Mouse (Mus musculus): ENCODE data around the gene Fam13c. TPM values are rescaled to one million over a fixed set of nuclear protein-coding genes. Genes with fewer than 3 reads are reported as not detected.
A peak's percentile ranks its signal among the peaks of the same experiment; 100 is the strongest.

Gene Fam13c
- polyA plus RNA-seq, 1 experiment from 2014 or later, result 0.20 TPM

DNA sequence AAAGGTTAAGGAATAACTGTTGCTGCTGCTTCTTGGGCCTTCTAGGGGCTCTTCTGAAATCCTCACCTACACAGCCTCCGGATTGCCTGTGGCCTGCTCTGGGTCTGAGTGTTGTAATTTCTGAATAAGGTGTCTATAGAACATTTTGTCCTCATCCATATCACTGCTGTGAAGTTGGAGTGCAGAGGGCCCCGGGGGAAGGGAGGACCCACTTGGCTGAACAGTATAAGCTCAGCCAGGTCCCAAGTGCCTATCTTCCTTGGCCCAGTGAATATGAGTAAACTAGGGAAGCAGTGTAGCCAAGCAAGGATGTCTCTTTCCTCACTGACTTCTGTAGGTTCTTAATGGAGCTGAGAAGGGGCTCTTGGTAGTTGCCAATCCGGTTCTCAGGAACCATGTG lies 112.2 kb downstream of the Fam13c start:
- no peak for ATAC-seq (ENCODE audit: insufficient read depth)
- Histone ChIP-seq H3K4me2 (no peak overlapping the region), H3K4me3 (replicated peaks) (no peak overlapping the region), H3K27me3 (no peaks in the 10 kb centered on the region), H3K9ac (no peak overlapping the region), H3K4me1 (replicated peaks) (no peaks in the 10 kb centered on the region), H3K27ac (replicated peaks) (no peak overlapping the region), H3K36me3 (replicated peaks) (no peaks in the 10 kb centered on the region), H3K9me3 (replicated peaks) (no peaks in the 10 kb centered on the region)
- 61% methylated on average over 3 of the region's 3 CpGs for WGBS (ENCODE audit: insufficient replicate concordance)

- no peak for ATAC-seq (ENCODE audit: insufficient read depth)
- Histone ChIP-seq H3K9ac (no peak overlapping the region), H3K36me3 (replicated peaks) (no peaks in the 10 kb centered on the region), H3K4me2 (no peak overlapping the region), H3K27me3 (no peaks in the 10 kb centered on the region), H3K4me3 (replicated peaks) (no peak overlapping the region), H3K9me3 (replicated peaks) (no peaks in the 10 kb centered on the region), H3K27ac (replicated peaks) (no peak overlapping the region), H3K4me1 (replicated peaks) (no peaks in the 10 kb centered on the region)
- 19% methylated on average over 3 of the region's 3 CpGs for WGBS (ENCODE audit: insufficient replicate concordance)
Observed at GRCm38 (mm10) chr10:70563636-70564035, 123.4 kb downstream of the Fam13c start.

DNA sequence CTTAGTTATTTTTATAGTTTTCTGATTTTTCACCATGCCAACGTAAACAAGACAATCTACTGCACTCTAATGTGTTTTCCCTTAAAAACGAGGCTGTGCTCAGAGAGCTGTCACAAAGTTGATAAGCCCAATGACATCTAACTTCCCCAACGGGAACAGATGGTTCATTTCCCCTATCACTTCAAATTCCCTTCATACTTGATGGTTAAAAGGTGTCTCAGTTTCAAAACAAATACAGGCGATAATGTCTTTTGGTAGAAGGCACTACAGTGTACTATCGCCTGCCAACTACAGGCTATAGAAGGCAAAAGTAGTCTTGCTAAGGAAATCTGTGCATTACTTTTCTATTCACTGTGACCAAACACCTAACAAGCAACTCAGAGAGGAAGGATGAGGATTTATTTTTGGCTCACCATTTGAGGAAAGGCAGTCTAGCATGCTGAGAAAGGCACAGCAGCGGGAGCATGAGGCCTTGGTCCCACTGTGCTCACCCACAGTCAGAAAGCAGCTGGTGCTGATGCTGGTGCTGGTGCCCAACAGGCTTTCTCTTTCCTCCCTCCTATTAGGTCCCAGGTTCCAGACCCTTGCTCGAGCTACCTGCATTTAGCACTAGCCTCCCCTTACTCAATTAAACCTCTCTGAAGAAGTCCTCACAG lies 141.4 kb downstream of the Fam13c start:
- no peaks in the 10 kb centered on the region for H3K36me3 ChIP-seq (replicated peaks)

GRCm38 (mm10) chr10:70584171-70584570 lies 143.9 kb downstream of the Fam13c start:
- H3K4me3 ChIP-seq (replicated peaks), result no peak overlapping the region
- no peak for ATAC-seq (ENCODE audit: insufficient read depth)
- WGBS (ENCODE audit: insufficient replicate concordance), result 67% methylated on average over 1 of the region's 1 CpGs

More for the DNA sequence above, 141.4 kb downstream of the Fam13c start:
- WGBS (ENCODE audit: insufficient replicate concordance), result 38% methylated on average over 7 of the region's 7 CpGs
- Histone ChIP-seq H3K27ac (replicated peaks) (no peak overlapping the region), H3K9ac (no peak overlapping the region), H3K4me2 (no peak overlapping the region), H3K9me3 (replicated peaks) (no peaks in the 10 kb centered on the region), H3K4me1 (replicated peaks) (no peaks in the 10 kb centered on the region), H3K4me3 (replicated peaks) (no peak overlapping the region), H3K27me3 (no peaks in the 10 kb centered on the region)
- ATAC-seq (ENCODE audit: insufficient read depth), result no peak

GRCm38 (mm10) chr10:70586876-70587405 lies 146.7 kb downstream of the Fam13c start:
- WGBS (ENCODE audit: insufficient replicate concordance), result 47% methylated on average over 3 of the region's 3 CpGs

More at GRCm38 (mm10) chr10:70584171-70584570, 143.9 kb downstream of the Fam13c start:
- Histone ChIP-seq H3K4me1 (replicated peaks) (no peaks in the 10 kb centered on the region), H3K9me3 (replicated peaks) (no peaks in the 10 kb centered on the region), H3K27ac (replicated peaks) (no peak overlapping the region), H3K4me2 (no peak overlapping the region), H3K9ac (no peak overlapping the region), H3K27me3 (no peaks in the 10 kb centered on the region), H3K36me3 (replicated peaks) (no peaks in the 10 kb centered on the region)

DNA sequence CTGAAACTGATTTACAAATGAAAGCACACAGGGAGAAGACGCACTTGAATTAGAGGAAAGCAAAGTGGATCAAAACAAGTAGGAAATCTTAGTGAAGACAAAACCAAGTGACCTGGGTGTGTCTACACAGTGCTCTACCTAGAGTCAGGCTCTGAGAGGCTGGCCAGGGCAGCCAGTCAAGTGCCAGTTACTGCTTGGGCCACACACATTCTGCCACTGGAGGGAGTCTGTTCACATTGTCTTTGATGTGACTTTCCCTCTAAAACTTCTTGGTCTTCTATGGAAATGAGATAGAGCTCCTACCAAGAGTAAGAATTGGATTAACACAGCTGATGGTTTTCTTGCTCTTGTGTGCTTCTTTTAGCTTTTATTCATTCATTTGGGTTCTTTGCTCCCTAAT lies 153.7 kb downstream of the Fam13c start:
- Histone ChIP-seq H3K27ac (replicated peaks) (no peak overlapping the region), H3K9ac (no peak overlapping the region), H3K4me2 (no peak overlapping the region), H3K9me3 (replicated peaks) (no peaks in the 10 kb centered on the region), H3K36me3 (replicated peaks) (no peaks in the 10 kb centered on the region), H3K27me3 (peaks cover 15% of the 10 kb centered on the region), H3K4me3 (replicated peaks) (no peak overlapping the region), H3K4me1 (replicated peaks) (peaks cover 6% of the 10 kb centered on the region; the same call in 1 of the 2 replicates)
- no peak for ATAC-seq (ENCODE audit: insufficient read depth)
- 13% methylated on average over 1 of the region's 1 CpGs for WGBS (ENCODE audit: insufficient replicate concordance)

More at GRCm38 (mm10) chr10:70586876-70587405, 146.7 kb downstream of the Fam13c start:
- Histone ChIP-seq H3K27me3 (no peaks in the 10 kb centered on the region), H3K9ac (no peak overlapping the region), H3K4me1 (replicated peaks) (no peaks in the 10 kb centered on the region), H3K27ac (replicated peaks) (no peak overlapping the region), H3K36me3 (replicated peaks) (no peaks in the 10 kb centered on the region), H3K4me3 (replicated peaks) (no peak overlapping the region), H3K4me2 (no peak overlapping the region), H3K9me3 (replicated peaks) (no peaks in the 10 kb centered on the region)
- no peak for ATAC-seq (ENCODE audit: insufficient read depth)

- Histone ChIP-seq H3K9ac (no peak overlapping the region), H3K9me3 (replicated peaks) (no peaks in the 10 kb centered on the region), H3K4me3 (replicated peaks) (no peak overlapping the region), H3K4me1 (replicated peaks) (peaks cover 14% of the 10 kb centered on the region), H3K4me2 (peak overlapping the region; percentile 74), H3K27me3 (peaks cover 39% of the 10 kb centered on the region), H3K36me3 (replicated peaks) (no peaks in the 10 kb centered on the region), H3K27ac (replicated peaks) (no peak overlapping the region)
- 15% methylated on average over 10 of the region's 10 CpGs for WGBS (ENCODE audit: insufficient replicate concordance)
- no peak for ATAC-seq (ENCODE audit: insufficient read depth)
Observed at GRCm38 (mm10) chr10:70598081-70598515, 157.8 kb downstream of the Fam13c start.

- no peak overlapping the region for H3K9ac ChIP-seq
- H3K27ac ChIP-seq (replicated peaks), result no peak overlapping the region
- no peaks in the 10 kb centered on the region for H3K36me3 ChIP-seq (replicated peaks)
- WGBS (ENCODE audit: insufficient replicate concordance), result under 1% methylated on average over 48 of the region's 48 CpGs
- ATAC-seq (ENCODE audit: insufficient read depth), result no peak
- no peaks in the 10 kb centered on the region for H3K9me3 ChIP-seq (replicated peaks)
- H3K27me3 ChIP-seq, result peaks cover 39% of the 10 kb centered on the region
- peak overlapping the region; percentile 56 for H3K4me3 ChIP-seq (replicated peaks)
- H3K4me2 ChIP-seq, result peak overlapping the region; percentile 74
- peaks cover 14% of the 10 kb centered on the region for H3K4me1 ChIP-seq (replicated peaks)
Observed at GRCm38 (mm10) chr10:70598516-70599125, 158.3 kb downstream of the Fam13c start.

- peak overlapping the region; percentile 56 for H3K4me3 ChIP-seq (replicated peaks)
- peak overlapping the region; percentile 74 for H3K4me2 ChIP-seq
- peak; percentile 47; the same call in 1 of the 2 replicates for ATAC-seq (ENCODE audit: insufficient read depth)
- H3K9ac ChIP-seq, result no peak overlapping the region
- no peak overlapping the region for H3K27ac ChIP-seq (replicated peaks)
- H3K9me3 ChIP-seq (replicated peaks), result no peaks in the 10 kb centered on the region
- H3K27me3 ChIP-seq, result peaks cover 39% of the 10 kb centered on the region
- under 1% methylated on average over 82 of the region's 124 CpGs for WGBS (ENCODE audit: insufficient replicate concordance)
- H3K36me3 ChIP-seq (replicated peaks), result no peaks in the 10 kb centered on the region
- peaks cover 14% of the 10 kb centered on the region for H3K4me1 ChIP-seq (replicated peaks)
Observed at GRCm38 (mm10) chr10:70599126-70599924, 159.0 kb downstream of the Fam13c start.

DNA sequence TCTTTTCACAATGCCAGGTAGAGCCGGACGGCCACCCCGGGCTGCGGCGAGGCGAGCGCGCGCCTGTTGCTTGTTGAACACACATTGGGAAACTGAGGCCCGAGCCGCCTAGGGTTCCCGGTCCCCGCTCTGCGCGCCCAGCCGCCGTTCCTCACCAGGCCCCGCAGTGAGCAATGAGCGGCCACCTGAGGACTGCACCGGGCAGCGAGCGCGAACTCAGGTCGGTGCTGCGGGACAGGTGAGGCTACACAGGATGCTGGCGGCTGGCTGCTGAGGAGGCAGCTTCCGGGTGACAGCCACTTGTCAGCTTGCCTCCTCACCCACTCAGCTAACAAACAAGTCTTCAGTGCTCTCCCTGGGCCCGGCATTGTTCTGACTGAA lies 159.6 kb downstream of the Fam13c start:
- WGBS (ENCODE audit: insufficient replicate concordance), result 2% methylated on average over 28 of the region's 28 CpGs
- no peak for ATAC-seq (ENCODE audit: insufficient read depth)
- H3K9ac ChIP-seq, result no peak overlapping the region

More for the DNA sequence above, 159.6 kb downstream of the Fam13c start:
- no peaks in the 10 kb centered on the region for H3K9me3 ChIP-seq (replicated peaks)
- no peaks in the 10 kb centered on the region for H3K36me3 ChIP-seq (replicated peaks)
- peak overlapping the region; percentile 74 for H3K4me2 ChIP-seq
- H3K4me3 ChIP-seq (replicated peaks), result peak overlapping the region; percentile 56
- H3K4me1 ChIP-seq (replicated peaks), result peaks cover 14% of the 10 kb centered on the region
- peaks cover 39% of the 10 kb centered on the region for H3K27me3 ChIP-seq
- no peak overlapping the region for H3K27ac ChIP-seq (replicated peaks)

Measured in liver, embryonic 15.5 days (tissue).